Mouse (Mus musculus) stomach, embryonic 15.5 days (tissue): Measurements from ENCODE around the gene Mdh1b. TPM values are rescaled to one million over a fixed set of nuclear protein-coding genes. Genes with fewer than 3 reads are reported as not detected.

Experiments used
- ATAC-seq: fragments of 200-750 bp; cut with Nextera tagmentation; 2 replicates; pipeline ENCODE4 v1.8.0; 2017; ENCODE audit warnings: low read depth, moderate number of reproducible peaks, moderate TSS enrichment; ENCODE audit not compliant: insufficient read depth, low FRiP score
- H3K27ac ChIP-seq: fragments of 300-500 bp; sonication (generic); 2 replicates; pipeline ENCODE4 v1.5.1; 2015; ENCODE audit warnings: mild to moderate bottlenecking, inconsistent platforms
- H3K27me3 ChIP-seq: fragments of 300-500 bp; sonication (generic); replicated peaks from 2 replicates; pipeline ENCODE4 v1.6.1; 2015; ENCODE audit warnings: inconsistent platforms
- H3K36me3 ChIP-seq: fragments of 300-500 bp; sonication (generic); 2 replicates; pipeline ENCODE4 v1.6.1; 2015; ENCODE audit warnings: inconsistent platforms
- H3K4me1 ChIP-seq: fragments of 300-500 bp; sonication (generic); 2 replicates; pipeline ENCODE4 v1.6.1; 2015; ENCODE audit warnings: inconsistent platforms
- H3K4me2 ChIP-seq: fragments of 300-500 bp; sonication (generic); 2 replicates; pipeline ENCODE4 v1.6.1; 2015; ENCODE audit warnings: mild to moderate bottlenecking, inconsistent platforms
- H3K4me3 ChIP-seq: fragments of 300-500 bp; sonication (generic); replicated peaks from 2 replicates; pipeline ENCODE4 v1.5.1; 2015; ENCODE audit warnings: inconsistent platforms
- H3K9ac ChIP-seq: fragments of 300-500 bp; sonication (generic); 2 replicates; pipeline ENCODE4 v1.6.1; 2015; ENCODE audit warnings: inconsistent platforms
- H3K9me3 ChIP-seq: fragments of 300-500 bp; sonication (generic); 2 replicates; pipeline ENCODE4 v1.6.1; 2016; ENCODE audit warnings: inconsistent platforms
- WGBS: fragments of 180-500 bp; shearing (Covaris S2); methylation state at CpG from one replicate; pipeline ENCODE4 v1.1.7; 2015; 5-methylcytosine and 5-hydroxymethylcytosine counted together
- polyA plus RNA-seq: library from polyadenylated mRNA; unstranded; fragments of >200 nt; fragmentation: Nextera tagmentation; extraction: Ambion mirVana; gene quantifications from 2 replicates; pipeline ENCODE4 v1.2.1, GENCODE M21; 2015

Gene Mdh1b
- polyA plus RNA-seq, 1 experiment from 2014 or later = 0.08 TPM

GRCm38 (mm10) chr1:63708876-63709275, 21.2 kb downstream of the Mdh1b start:
- 62% methylated on average over 3 of the region's 3 CpGs for WGBS
- ATAC-seq = no peak

GRCm38 (mm10) chr1:63705733-63706132, 24.4 kb downstream of the Mdh1b start:
- Histone ChIP-seq H3K4me2 (no peak overlapping the region), H3K4me3 (no peak overlapping the region)

More at GRCm38 (mm10) chr1:63708876-63709275, 21.2 kb downstream of the Mdh1b start:
- Histone ChIP-seq H3K4me3 (no peak overlapping the region), H3K36me3 (no peaks in the 10 kb centered on the region), H3K4me2 (no peak overlapping the region), H3K27me3 (no peaks in the 10 kb centered on the region), H3K27ac (no peak overlapping the region), H3K4me1 (no peaks in the 10 kb centered on the region), H3K9me3 (no peaks in the 10 kb centered on the region), H3K9ac (no peak overlapping the region)

GRCm38 (mm10) chr1:63696861-63697260, 33.3 kb downstream of the Mdh1b start:
- H3K9me3 ChIP-seq = no peaks in the 10 kb centered on the region
- H3K27ac ChIP-seq = no peak overlapping the region
- H3K4me3 ChIP-seq = no peak overlapping the region
- ATAC-seq = no peak
- no peak overlapping the region for H3K4me2 ChIP-seq
- no peaks in the 10 kb centered on the region for H3K36me3 ChIP-seq
- no peaks in the 10 kb centered on the region for H3K4me1 ChIP-seq
- H3K9ac ChIP-seq = no peak overlapping the region
- 80% methylated on average over 3 of the region's 3 CpGs for WGBS
- H3K27me3 ChIP-seq = no peaks in the 10 kb centered on the region

More at GRCm38 (mm10) chr1:63705733-63706132, 24.4 kb downstream of the Mdh1b start:
- 73% methylated on average over 5 of the region's 5 CpGs for WGBS
- no peaks in the 10 kb centered on the region for H3K27me3 ChIP-seq
- H3K27ac ChIP-seq = no peak overlapping the region
- H3K9ac ChIP-seq = no peak overlapping the region
- no peaks in the 10 kb centered on the region for H3K36me3 ChIP-seq
- H3K9me3 ChIP-seq = no peaks in the 10 kb centered on the region
- no peak; the same call in 1 of the 2 replicates for ATAC-seq
- no peaks in the 10 kb centered on the region for H3K4me1 ChIP-seq

- no peak within 1 kb of the TSS for H3K4me3 ChIP-seq
- no peak within 1 kb of the TSS for H3K4me2 ChIP-seq
- no peak within 1 kb of the TSS for H3K27ac ChIP-seq
- WGBS = 82% methylated on average over 4 of the region's 4 CpGs
- H3K9me3 ChIP-seq = no peaks in the 10 kb centered on the region
- no peak within 1 kb of the TSS for H3K9ac ChIP-seq
- no peaks in the 10 kb centered on the region for H3K36me3 ChIP-seq
- no peak for ATAC-seq
- no peaks in the 10 kb centered on the region for H3K4me1 ChIP-seq
- H3K27me3 ChIP-seq = no peaks in the 10 kb centered on the region
These were observed 43.3 kb downstream of the Mdh1b start, which contains the start of gene Dytn for GRCm38 (mm10) chr1:63686827-63687226. Gene Dytn (minus strand): TSS chr1:63686927.

GRCm38 (mm10) chr1:63675975-63676374, 54.1 kb downstream of the Mdh1b start:
- Histone ChIP-seq H3K27me3 (no peaks in the 10 kb centered on the region), H3K4me1 (no peaks in the 10 kb centered on the region), H3K9ac (no peak overlapping the region), H3K27ac (no peak overlapping the region), H3K4me3 (no peak overlapping the region), H3K4me2 (no peak overlapping the region), H3K36me3 (no peaks in the 10 kb centered on the region), H3K9me3 (no peaks in the 10 kb centered on the region)
- ATAC-seq = no peak
- 73% methylated on average over 3 of the region's 3 CpGs for WGBS

- ATAC-seq = no peak
- WGBS = 11% methylated on average over 3 of the region's 3 CpGs
These were observed 61.3 kb downstream of the Mdh1b start for GRCm38 (mm10) chr1:63668852-63669160.

GRCm38 (mm10) chr1:63667949-63668851, 61.9 kb downstream of the Mdh1b start:
- H3K4me2 ChIP-seq = no peak overlapping the region
- H3K36me3 ChIP-seq = no peaks in the 10 kb centered on the region
- H3K9me3 ChIP-seq = no peaks in the 10 kb centered on the region
- H3K27ac ChIP-seq = no peak overlapping the region
- H3K27me3 ChIP-seq = no peaks in the 10 kb centered on the region
- H3K9ac ChIP-seq = no peak overlapping the region
- H3K4me1 ChIP-seq = no peaks in the 10 kb centered on the region
- no peak for ATAC-seq
- WGBS = 26% methylated on average over 13 of the region's 13 CpGs
- no peak overlapping the region for H3K4me3 ChIP-seq

More at GRCm38 (mm10) chr1:63668852-63669160, 61.3 kb downstream of the Mdh1b start:
- no peak overlapping the region for H3K4me2 ChIP-seq
- no peaks in the 10 kb centered on the region for H3K27me3 ChIP-seq
- no peaks in the 10 kb centered on the region for H3K4me1 ChIP-seq
- H3K9ac ChIP-seq = no peak overlapping the region
- H3K27ac ChIP-seq = no peak overlapping the region
- H3K4me3 ChIP-seq = no peak overlapping the region
- H3K9me3 ChIP-seq = no peaks in the 10 kb centered on the region
- no peaks in the 10 kb centered on the region for H3K36me3 ChIP-seq

GRCm38 (mm10) chr1:63667201-63667948, 62.7 kb downstream of the Mdh1b start:
- ATAC-seq = no peak
- Histone ChIP-seq H3K36me3 (no peaks in the 10 kb centered on the region), H3K4me1 (no peaks in the 10 kb centered on the region), H3K9ac (no peak overlapping the region), H3K9me3 (no peaks in the 10 kb centered on the region), H3K4me3 (no peak overlapping the region), H3K27me3 (no peaks in the 10 kb centered on the region), H3K4me2 (no peak overlapping the region), H3K27ac (no peak overlapping the region)
- WGBS = 42% methylated on average over 9 of the region's 9 CpGs

GRCm38 (mm10) chr1:63666089-63666488, 64.0 kb downstream of the Mdh1b start:
- 80% methylated on average over 2 of the region's 2 CpGs for WGBS
- Histone ChIP-seq H3K4me3 (no peak overlapping the region), H3K36me3 (no peaks in the 10 kb centered on the region), H3K27me3 (no peaks in the 10 kb centered on the region), H3K9me3 (no peaks in the 10 kb centered on the region), H3K9ac (no peak overlapping the region), H3K27ac (no peak overlapping the region), H3K4me2 (no peak overlapping the region), H3K4me1 (no peaks in the 10 kb centered on the region)
- no peak for ATAC-seq

- no peak overlapping the region for H3K4me3 ChIP-seq
- no peaks in the 10 kb centered on the region for H3K36me3 ChIP-seq
- no peak overlapping the region for H3K9ac ChIP-seq
- H3K4me2 ChIP-seq = no peak overlapping the region
- no peak for ATAC-seq
- WGBS = 2% methylated on average over 7 of the region's 7 CpGs
- no peaks in the 10 kb centered on the region for H3K9me3 ChIP-seq
- no peaks in the 10 kb centered on the region for H3K4me1 ChIP-seq
- no peaks in the 10 kb centered on the region for H3K27me3 ChIP-seq
- H3K27ac ChIP-seq = no peak overlapping the region
These were observed 70.5 kb downstream of the Mdh1b start for GRCm38 (mm10) chr1:63659591-63659990.

GRCm38 (mm10) chr1:63658016-63658415, 72.1 kb downstream of the Mdh1b start:
- Histone ChIP-seq H3K4me3 (no peak overlapping the region), H3K27me3 (no peaks in the 10 kb centered on the region), H3K9me3 (no peaks in the 10 kb centered on the region), H3K4me2 (no peak overlapping the region), H3K4me1 (no peaks in the 10 kb centered on the region), H3K36me3 (no peaks in the 10 kb centered on the region), H3K9ac (no peak overlapping the region), H3K27ac (no peak overlapping the region)
- 11% methylated on average over 6 of the region's 6 CpGs for WGBS
- ATAC-seq = no peak
